Mouse (Mus musculus): ENCODE results near the gene Nolc1. TPM values are rescaled to one million over a fixed set of nuclear protein-coding genes. Genes with fewer than 3 reads are reported as not detected.

Gene Nolc1
- polyA plus RNA-seq, 1 experiment from 2014 or later = 80.8 TPM

DNA sequence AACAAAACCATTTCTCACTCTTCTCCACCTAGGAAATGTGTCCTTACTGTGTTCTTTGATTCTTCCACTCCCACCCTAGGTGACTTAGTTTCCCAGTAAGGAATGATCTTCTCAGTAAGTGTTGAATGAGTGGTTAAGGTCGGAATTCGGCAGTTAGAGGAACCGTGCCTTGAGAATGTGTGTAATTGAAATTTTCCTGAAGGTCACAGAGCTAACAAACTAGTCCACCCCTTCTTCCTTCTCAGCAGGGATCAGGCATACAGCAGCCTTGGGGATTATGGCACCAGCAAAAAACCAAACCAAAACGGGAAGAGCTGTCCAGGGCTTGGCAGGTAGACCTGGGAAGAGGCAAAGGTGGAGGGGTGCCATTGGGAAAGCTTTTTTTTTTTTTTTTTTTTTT, 26.5 kb upstream of the Nolc1 start:
- Histone ChIP-seq H3K36me3 (ENCODE audit: control insufficient read depth, insufficient read depth) (no peaks in the 10 kb centered on the region), H3K4me1 (replicated peaks; ENCODE audit: control insufficient read depth, insufficient read depth, low read length) (peaks cover 13% of the 10 kb centered on the region), H3K4me3 (replicated peaks; ENCODE audit: low read length) (no peak overlapping the region), H3K4me2 (ENCODE audit: low read length) (no peak overlapping the region), H3K27me3 (replicated peaks; ENCODE audit: control insufficient read depth, insufficient read depth, low read length) (no peaks in the 10 kb centered on the region), H3K9ac (replicated peaks; ENCODE audit: low read depth, low read length) (no peak overlapping the region), H3K9me3 (ENCODE audit: control insufficient read depth, low read length) (no peaks in the 10 kb centered on the region), H3K27ac (ENCODE audit: low read length) (no peak overlapping the region)
- 61% methylated on average over 4 of the region's 4 CpGs for WGBS
- no peak for ATAC-seq

- ATAC-seq = no peak
- no peak overlapping the region for H3K4me2 ChIP-seq (ENCODE audit: low read length)
- no peaks in the 10 kb centered on the region for H3K9me3 ChIP-seq (ENCODE audit: control insufficient read depth, low read length)
- no peaks in the 10 kb centered on the region for H3K36me3 ChIP-seq (ENCODE audit: control insufficient read depth, insufficient read depth)
- H3K4me3 ChIP-seq (replicated peaks; ENCODE audit: low read length) = no peak overlapping the region
- WGBS = 89% methylated on average over 2 of the region's 2 CpGs
- H3K9ac ChIP-seq (replicated peaks; ENCODE audit: low read depth, low read length) = no peak overlapping the region
- H3K27ac ChIP-seq (ENCODE audit: low read length) = no peak overlapping the region
- H3K27me3 ChIP-seq (replicated peaks; ENCODE audit: control insufficient read depth, insufficient read depth, low read length) = no peaks in the 10 kb centered on the region
- peaks cover 11% of the 10 kb centered on the region for H3K4me1 ChIP-seq (replicated peaks; ENCODE audit: control insufficient read depth, insufficient read depth, low read length)
These were observed 25.2 kb upstream of the Nolc1 start for GRCm38 (mm10) chr19:46050462-46050861.

GRCm38 (mm10) chr19:46055752-46056387, 19.8 kb upstream of the Nolc1 start:
- peaks cover 10% of the 10 kb centered on the region for H3K4me1 ChIP-seq (replicated peaks; ENCODE audit: control insufficient read depth, insufficient read depth, low read length)
- no peaks in the 10 kb centered on the region for H3K36me3 ChIP-seq (ENCODE audit: control insufficient read depth, insufficient read depth)
- peak overlapping the region; percentile 42 for H3K9ac ChIP-seq (replicated peaks; ENCODE audit: low read depth, low read length)
- no peaks in the 10 kb centered on the region for H3K9me3 ChIP-seq (ENCODE audit: control insufficient read depth, low read length)
- peak overlapping the region; percentile 46 for H3K4me2 ChIP-seq (ENCODE audit: low read length)
- H3K4me3 ChIP-seq (replicated peaks; ENCODE audit: low read length) = peak overlapping the region; percentile 99
- peak overlapping the region; percentile 63; the same call in 1 of the 2 replicates for H3K27ac ChIP-seq (ENCODE audit: low read length)
- H3K27me3 ChIP-seq (replicated peaks; ENCODE audit: control insufficient read depth, insufficient read depth, low read length) = no peaks in the 10 kb centered on the region
- under 1% methylated on average over 11 of the region's 11 CpGs for WGBS
- ATAC-seq = peak; percentile 85

DNA sequence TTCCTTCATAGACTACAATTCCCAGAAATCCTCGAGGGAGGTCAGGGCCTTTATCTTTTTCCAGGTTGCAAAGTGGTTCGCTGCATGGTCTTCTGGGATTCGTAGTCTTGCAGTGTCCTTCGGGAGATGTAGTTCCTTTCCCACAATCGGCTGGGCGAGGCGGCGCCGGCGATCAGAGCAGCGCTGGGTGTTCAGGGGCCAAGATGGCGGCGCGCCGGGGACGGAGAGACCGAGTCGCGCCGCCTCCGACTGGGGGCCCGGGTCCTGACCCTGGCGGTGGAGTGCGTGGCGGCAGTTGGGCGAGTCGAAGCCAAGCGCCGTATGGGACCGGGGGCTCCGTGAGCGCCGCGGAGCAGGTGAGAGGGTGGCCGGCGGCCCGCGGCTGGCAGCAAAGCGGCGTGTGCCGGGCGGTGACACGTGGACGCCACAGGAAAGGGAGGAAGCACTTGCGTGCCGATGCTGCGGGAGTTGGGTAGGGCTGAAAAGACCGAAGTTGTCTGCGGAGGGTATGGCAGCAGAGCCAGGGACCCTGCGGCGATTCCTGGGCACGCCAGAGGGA, 19.2 kb upstream of the Nolc1 start:
- Histone ChIP-seq H3K9me3 (ENCODE audit: control insufficient read depth, low read length) (no peaks in the 10 kb centered on the region), H3K4me3 (replicated peaks; ENCODE audit: low read length) (peak overlapping the region; percentile 99), H3K36me3 (ENCODE audit: control insufficient read depth, insufficient read depth) (no peaks in the 10 kb centered on the region), H3K9ac (replicated peaks; ENCODE audit: low read depth, low read length) (peak overlapping the region; percentile 82), H3K27ac (ENCODE audit: low read length) (peak overlapping the region; percentile 88), H3K4me2 (ENCODE audit: low read length) (peak overlapping the region; percentile 92), H3K4me1 (replicated peaks; ENCODE audit: control insufficient read depth, insufficient read depth, low read length) (peaks cover 10% of the 10 kb centered on the region), H3K27me3 (replicated peaks; ENCODE audit: control insufficient read depth, insufficient read depth, low read length) (no peaks in the 10 kb centered on the region)
- peak; percentile 99 for ATAC-seq
- WGBS = 0% methylated on average over 52 of the region's 52 CpGs

GRCm38 (mm10) chr19:46056947-46057607, 18.6 kb upstream of the Nolc1 start:
- H3K27me3 ChIP-seq (replicated peaks; ENCODE audit: control insufficient read depth, insufficient read depth, low read length) = no peaks in the 10 kb centered on the region
- H3K36me3 ChIP-seq (ENCODE audit: control insufficient read depth, insufficient read depth) = no peaks in the 10 kb centered on the region
- peak overlapping the region; percentile 88 for H3K27ac ChIP-seq (ENCODE audit: low read length)
- peak overlapping the region; percentile 92 for H3K4me2 ChIP-seq (ENCODE audit: low read length)
- peak overlapping the region; percentile 82 for H3K9ac ChIP-seq (replicated peaks; ENCODE audit: low read depth, low read length)
- H3K4me1 ChIP-seq (replicated peaks; ENCODE audit: control insufficient read depth, insufficient read depth, low read length) = peaks cover 10% of the 10 kb centered on the region
- no peaks in the 10 kb centered on the region for H3K9me3 ChIP-seq (ENCODE audit: control insufficient read depth, low read length)
- H3K4me3 ChIP-seq (replicated peaks; ENCODE audit: low read length) = peak overlapping the region; percentile 99
- peak; percentile 39 for ATAC-seq
- under 1% methylated on average over 40 of the region's 42 CpGs for WGBS

DNA sequence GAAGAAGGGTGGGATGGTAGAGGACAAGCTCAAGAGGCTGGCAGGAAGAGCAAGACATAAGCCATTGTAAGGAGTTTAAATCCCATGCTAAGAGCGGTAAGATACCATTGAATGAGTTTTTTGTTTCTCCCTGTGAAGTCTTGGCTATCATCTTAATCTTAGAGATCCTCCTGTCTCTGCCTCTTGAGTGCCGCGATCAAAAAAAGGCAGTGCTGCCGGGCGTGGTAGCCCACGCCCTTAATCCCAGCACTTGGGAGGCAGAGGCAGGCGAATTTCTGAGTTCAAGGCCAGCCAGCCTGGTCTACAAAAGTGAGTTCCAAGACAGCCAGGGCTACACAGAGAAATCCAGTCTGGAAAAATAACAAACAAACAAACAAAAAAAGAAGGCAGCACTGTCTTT, 17.2 kb upstream of the Nolc1 start:
- ATAC-seq = no peak
- H3K36me3 ChIP-seq (ENCODE audit: control insufficient read depth, insufficient read depth) = peaks cover 7% of the 10 kb centered on the region; the same call in 1 of the 2 replicates
- H3K4me2 ChIP-seq (ENCODE audit: low read length) = no peak overlapping the region
- H3K27ac ChIP-seq (ENCODE audit: low read length) = no peak overlapping the region
- whole genome bisulfite sequencing = 97% methylated on average over 7 of the region's 7 CpGs
- H3K27me3 ChIP-seq (replicated peaks; ENCODE audit: control insufficient read depth, insufficient read depth, low read length) = no peaks in the 10 kb centered on the region
- H3K9me3 ChIP-seq (ENCODE audit: control insufficient read depth, low read length) = no peaks in the 10 kb centered on the region
- H3K9ac ChIP-seq (replicated peaks; ENCODE audit: low read depth, low read length) = no peak overlapping the region
- peaks cover 10% of the 10 kb centered on the region for H3K4me1 ChIP-seq (replicated peaks; ENCODE audit: control insufficient read depth, insufficient read depth, low read length)
- H3K4me3 ChIP-seq (replicated peaks; ENCODE audit: low read length) = no peak overlapping the region

GRCm38 (mm10) chr19:46060845-46061244, 14.8 kb upstream of the Nolc1 start:
- WGBS = 86% methylated on average over 6 of the region's 6 CpGs
- Histone ChIP-seq H3K27me3 (replicated peaks; ENCODE audit: control insufficient read depth, insufficient read depth, low read length) (no peaks in the 10 kb centered on the region), H3K27ac (ENCODE audit: low read length) (no peak overlapping the region), H3K4me2 (ENCODE audit: low read length) (no peak overlapping the region), H3K4me3 (replicated peaks; ENCODE audit: low read length) (no peak overlapping the region), H3K9ac (replicated peaks; ENCODE audit: low read depth, low read length) (no peak overlapping the region), H3K9me3 (ENCODE audit: control insufficient read depth, low read length) (no peaks in the 10 kb centered on the region), H3K4me1 (replicated peaks; ENCODE audit: control insufficient read depth, insufficient read depth, low read length) (peaks cover 10% of the 10 kb centered on the region), H3K36me3 (ENCODE audit: control insufficient read depth, insufficient read depth) (peaks cover 23% of the 10 kb centered on the region)
- ATAC-seq = no peak

DNA sequence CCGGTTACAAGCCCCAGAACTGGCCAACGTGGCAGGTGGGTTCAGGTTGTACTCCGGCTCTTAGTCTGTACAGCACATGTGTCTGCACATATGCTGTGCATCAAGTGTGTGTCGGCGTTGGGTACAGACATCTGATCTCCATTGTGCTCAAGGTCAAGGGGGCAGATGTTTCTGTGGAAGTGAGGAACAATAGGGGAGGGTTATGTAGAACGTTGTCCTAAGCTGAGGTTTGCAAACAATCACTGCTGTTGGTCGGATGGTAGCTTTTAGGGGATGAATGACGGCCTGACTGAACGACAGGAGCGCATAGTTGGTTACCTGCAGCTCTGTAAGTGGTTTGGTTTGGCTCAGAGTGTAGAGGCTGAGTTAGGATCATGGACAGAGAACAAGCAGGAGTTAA, 7.6 kb upstream of the Nolc1 start:
- Histone ChIP-seq H3K36me3 (ENCODE audit: control insufficient read depth, insufficient read depth) (peaks cover 43% of the 10 kb centered on the region), H3K27ac (ENCODE audit: low read length) (no peak overlapping the region), H3K4me1 (replicated peaks; ENCODE audit: control insufficient read depth, insufficient read depth, low read length) (no peaks in the 10 kb centered on the region), H3K27me3 (replicated peaks; ENCODE audit: control insufficient read depth, insufficient read depth, low read length) (no peaks in the 10 kb centered on the region), H3K9ac (replicated peaks; ENCODE audit: low read depth, low read length) (no peak overlapping the region), H3K4me2 (ENCODE audit: low read length) (no peak overlapping the region), H3K4me3 (replicated peaks; ENCODE audit: low read length) (no peak overlapping the region), H3K9me3 (ENCODE audit: control insufficient read depth, low read length) (no peaks in the 10 kb centered on the region)
- WGBS = 86% methylated on average over 10 of the region's 10 CpGs
- ATAC-seq = no peak

DNA sequence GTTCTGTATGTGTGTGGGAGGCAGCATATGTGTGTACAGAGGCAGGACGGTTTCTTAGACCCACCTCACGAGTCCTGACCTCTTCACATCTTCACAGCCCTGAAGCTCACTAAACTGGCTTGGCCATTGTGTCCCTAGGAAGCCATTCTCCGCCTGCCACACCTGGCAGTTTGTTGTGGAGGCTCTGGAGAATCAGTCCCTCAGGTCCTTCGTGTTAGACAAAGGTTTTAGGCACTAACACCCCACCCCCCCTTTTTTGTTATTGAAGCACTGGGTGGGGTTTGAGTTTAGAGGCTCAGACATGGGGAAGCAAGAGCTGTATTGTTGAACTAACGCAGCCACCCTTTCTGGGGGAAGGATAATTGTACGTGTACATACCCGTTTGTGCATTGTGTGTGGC, 2.4 kb upstream of the Nolc1 start:
- Histone ChIP-seq H3K4me3 (replicated peaks; ENCODE audit: low read length) (no peak overlapping the region), H3K36me3 (ENCODE audit: control insufficient read depth, insufficient read depth) (peaks cover 20% of the 10 kb centered on the region)

More for the DNA sequence above, 2.4 kb upstream of the Nolc1 start:
- no peak for ATAC-seq
- Histone ChIP-seq H3K27ac (ENCODE audit: low read length) (no peak overlapping the region), H3K27me3 (replicated peaks; ENCODE audit: control insufficient read depth, insufficient read depth, low read length) (no peaks in the 10 kb centered on the region), H3K4me2 (ENCODE audit: low read length) (no peak overlapping the region), H3K4me1 (replicated peaks; ENCODE audit: control insufficient read depth, insufficient read depth, low read length) (peaks cover 17% of the 10 kb centered on the region), H3K9me3 (ENCODE audit: control insufficient read depth, low read length) (no peaks in the 10 kb centered on the region), H3K9ac (replicated peaks; ENCODE audit: low read depth, low read length) (no peak overlapping the region)
- 79% methylated on average over 7 of the region's 7 CpGs for WGBS
